Mouse (Mus musculus) E14TG2a.4 (cell line): ENCODE measurements around the gene Pde4dip.

Source experiments
- CTCF ChIP-seq: conservative IDR thresholded peaks from 2 replicates; pipeline ENCODE4 v1.5.1; 2014; ENCODE audit warnings: low read length
- NANOG ChIP-seq: IDR thresholded peaks from 2 replicates; pipeline ENCODE4 v1.6.1; 2014; ENCODE audit warnings: borderline replicate concordance, low read length, mixed read lengths

GRCm38 (mm10) chr3:97756283-97757074, 132.0 kb downstream of the Pde4dip start:
- TF ChIP-seq CTCF: no peak
- no peak for TF ChIP-seq NANOG
